Mouse (Mus musculus) common myeloid progenitor, adult 5-6 weeks (primary cell): ENCODE data around the gene Rapgef2. TPM values are rescaled to one million over a fixed set of nuclear protein-coding genes. Genes with fewer than 3 reads are reported as not detected.
A peak's percentile ranks its signal among the peaks of the same experiment; 100 is the strongest.
"Not testable (repeated sequence)": the region's sequence is repeated elsewhere in the genome, so short reads cannot be mapped to it uniquely, and the experiment has no call there.

Experiments
- ATAC-seq: replicated peaks from 2 replicates; pipeline ENCODE4 v1.8.0; 2016; ENCODE audit warnings: low read depth, mild to moderate bottlenecking, moderate TSS enrichment, inconsistent platforms; ENCODE audit not compliant: poor library complexity, severe bottlenecking
- total RNA-seq: library from RNA; stranded (forward); fragments of 200-1000, 187-1606 nt; gene quantifications from 2 replicates; pipeline ENCODE4 v1.2.3, GENCODE M21; 2017

Rapgef2 gene
- total RNA-seq, 1 experiment from 2014 or later = 19.0 TPM

GRCm38 (mm10) chr3:79178708-79179107, 107.6 kb downstream of the Rapgef2 start:
- no peak for ATAC-seq

- ATAC-seq = peak; percentile 71
Observed at GRCm38 (mm10) chr3:79178070-79178469, 108.2 kb downstream of the Rapgef2 start.

- 0 out of 2 replicates have a peak, but pooled peaks have one; percentile 26 for ATAC-seq
Observed at GRCm38 (mm10) chr3:79177136-79177870, 109.0 kb downstream of the Rapgef2 start.

GRCm38 (mm10) chr3:79174168-79174567, 112.1 kb downstream of the Rapgef2 start:
- no peak for ATAC-seq

GRCm38 (mm10) chr3:79173291-79173690, 113.0 kb downstream of the Rapgef2 start:
- peak; percentile 50 for ATAC-seq

- not testable (repeated sequence) for ATAC-seq
Observed at GRCm38 (mm10) chr3:79171146-79171545, 115.2 kb downstream of the Rapgef2 start.

GRCm38 (mm10) chr3:79168168-79168827, 118.0 kb downstream of the Rapgef2 start:
- ATAC-seq = no peak

- ATAC-seq = no peak
Observed at GRCm38 (mm10) chr3:79167586-79167985, 118.7 kb downstream of the Rapgef2 start.

- ATAC-seq = peak; percentile 16; the same call in 1 of the 2 replicates
Observed at GRCm38 (mm10) chr3:79161834-79162401, 124.4 kb downstream of the Rapgef2 start.

GRCm38 (mm10) chr3:79161093-79161723, 125.1 kb downstream of the Rapgef2 start:
- ATAC-seq = peak; percentile 81

- ATAC-seq = peak; percentile 40
Observed at GRCm38 (mm10) chr3:79158254-79158653, 128.1 kb downstream of the Rapgef2 start.

GRCm38 (mm10) chr3:79153039-79153487, 133.3 kb downstream of the Rapgef2 start:
- ATAC-seq = peak; percentile 87

- ATAC-seq = peak; percentile 45; the same call in 1 of the 2 replicates
Observed at GRCm38 (mm10) chr3:79145407-79146055, 140.8 kb downstream of the Rapgef2 start.

GRCm38 (mm10) chr3:79144672-79145406, 141.5 kb downstream of the Rapgef2 start:
- ATAC-seq = no peak; the same call in 1 of the 2 replicates

GRCm38 (mm10) chr3:79144085-79144484, 142.2 kb downstream of the Rapgef2 start:
- no peak for ATAC-seq

- no peak for ATAC-seq
Observed at GRCm38 (mm10) chr3:79139245-79139644, 147.1 kb downstream of the Rapgef2 start.

GRCm38 (mm10) chr3:79138601-79139000, 147.7 kb downstream of the Rapgef2 start:
- ATAC-seq = peak; percentile 39; the same call in 1 of the 2 replicates

GRCm38 (mm10) chr3:79130991-79131390, 155.3 kb downstream of the Rapgef2 start:
- ATAC-seq = no peak

GRCm38 (mm10) chr3:79129044-79129600, 157.2 kb downstream of the Rapgef2 start:
- no peak for ATAC-seq
